Mouse (Mus musculus) lung, adult 2 months (tissue): Measurements from ENCODE around the gene Ebf1.

Source experiments
- CTCF ChIP-seq: fragments of 200-500 bp; IDR thresholded peaks from 2 replicates; pipeline ENCODE4 v1.5.1; 2011; ENCODE audit warnings: mild to moderate bottlenecking, low read length, control low read depth; ENCODE audit not compliant: insufficient read depth
- POLR2A ChIP-seq: fragments of 200-500 bp; IDR thresholded peaks from 2 replicates; pipeline ENCODE4 v1.6.1; 2011; ENCODE audit warnings: low read depth, mild to moderate bottlenecking, control low read depth, low read length, borderline replicate concordance; ENCODE audit errors: extremely low read depth

- no peak for TF ChIP-seq CTCF
- no peak for TF ChIP-seq POLR2A
These were observed 64.2 kb downstream of the Ebf1 start for GRCm38 (mm10) chr11:44681306-44681705.
